Mouse (Mus musculus) gastrocnemius, postnatal 10 days (tissue): ENCODE data around the gene Kbtbd12. TPM values are rescaled to one million over a fixed set of nuclear protein-coding genes. Genes with fewer than 3 reads are reported as not detected.

Source experiments
- DNase-seq: peaks from one replicate; pipeline ENCODE4 v3.0.0; 2021; ENCODE audit warnings: mixed read lengths
- total RNA-seq, 2 experiments: library from RNA; stranded (reverse); gene quantifications; 2 replicates each; pipeline ENCODE4 v1.2.3; 2021

The Kbtbd12 gene
- total RNA-seq, 2 experiments from 2014 or later, result 41.8 to 45.9 TPM

- peak; percentile 75 for DNase-seq
These were observed 88.5 kb downstream of the Kbtbd12 start for GRCm38 (mm10) chr6:88549137-88549814.

GRCm38 (mm10) chr6:88548405-88549049, 89.2 kb downstream of the Kbtbd12 start:
- DNase-seq, result no peak

GRCm38 (mm10) chr6:88545397-88545790, 92.4 kb downstream of the Kbtbd12 start:
- no peak for DNase-seq

GRCm38 (mm10) chr6:88544644-88545396, 92.9 kb downstream of the Kbtbd12 start:
- no peak for DNase-seq

GRCm38 (mm10) chr6:88544241-88544640, 93.5 kb downstream of the Kbtbd12 start:
- DNase-seq, result no peak

- DNase-seq, result no peak
These were observed 97.5 kb downstream of the Kbtbd12 start for GRCm38 (mm10) chr6:88540093-88540755.

GRCm38 (mm10) chr6:88530306-88530705, 107.4 kb downstream of the Kbtbd12 start:
- no peak for DNase-seq

GRCm38 (mm10) chr6:88524056-88524455, 113.7 kb downstream of the Kbtbd12 start:
- no peak for DNase-seq

GRCm38 (mm10) chr6:88523451-88523850, 114.3 kb downstream of the Kbtbd12 start:
- no peak for DNase-seq

GRCm38 (mm10) chr6:88523043-88523442, 114.7 kb downstream of the Kbtbd12 start:
- no peak for DNase-seq

GRCm38 (mm10) chr6:88522606-88523005, 115.1 kb downstream of the Kbtbd12 start:
- DNase-seq, result no peak

- no peak for DNase-seq
These were observed 115.9 kb downstream of the Kbtbd12 start for GRCm38 (mm10) chr6:88521821-88522220.

GRCm38 (mm10) chr6:88518404-88519263, 119.1 kb downstream of the Kbtbd12 start, which contains the start of gene Sec61a1:
Sec61a1 (minus strand) TSS chr6:88518905.
- peak; percentile 92 for DNase-seq

- DNase-seq, result no peak
These were observed 119.9 kb downstream of the Kbtbd12 start for GRCm38 (mm10) chr6:88517701-88518403.

GRCm38 (mm10) chr6:88516667-88517066, 121.1 kb downstream of the Kbtbd12 start:
- DNase-seq, result no peak

- no peak for DNase-seq
These were observed 121.8 kb downstream of the Kbtbd12 start for GRCm38 (mm10) chr6:88515971-88516370.

- no peak for DNase-seq
These were observed 123.2 kb downstream of the Kbtbd12 start for GRCm38 (mm10) chr6:88514546-88514945.

- DNase-seq, result no peak
These were observed 123.8 kb downstream of the Kbtbd12 start for GRCm38 (mm10) chr6:88513984-88514383.

GRCm38 (mm10) chr6:88503044-88503443, 134.7 kb downstream of the Kbtbd12 start:
- no peak for DNase-seq

GRCm38 (mm10) chr6:88502030-88502970, 135.4 kb downstream of the Kbtbd12 start:
- no peak for DNase-seq
